Mouse (Mus musculus): Measurements from ENCODE around the gene 1700092M07Rik.

GRCm38 (mm10) chr19:8756635-8757387, 16.3 kb downstream of the 1700092M07Rik start, which contains the start of gene Nxf1:
- TF ChIP-seq POU5F1 (IDR thresholded peaks at IDR 0.05; ENCODE audit: borderline replicate concordance, low read length) (no peak), CTCF (conservative IDR thresholded peaks at IDR 0.05; ENCODE audit: low read length) (no peak), NANOG (IDR thresholded peaks at IDR 0.05; ENCODE audit: borderline replicate concordance, low read length) (no peak)

Measured in E14TG2a.4 (cell line).